Mouse (Mus musculus): ENCODE measurements around the gene Agt.

DNA sequence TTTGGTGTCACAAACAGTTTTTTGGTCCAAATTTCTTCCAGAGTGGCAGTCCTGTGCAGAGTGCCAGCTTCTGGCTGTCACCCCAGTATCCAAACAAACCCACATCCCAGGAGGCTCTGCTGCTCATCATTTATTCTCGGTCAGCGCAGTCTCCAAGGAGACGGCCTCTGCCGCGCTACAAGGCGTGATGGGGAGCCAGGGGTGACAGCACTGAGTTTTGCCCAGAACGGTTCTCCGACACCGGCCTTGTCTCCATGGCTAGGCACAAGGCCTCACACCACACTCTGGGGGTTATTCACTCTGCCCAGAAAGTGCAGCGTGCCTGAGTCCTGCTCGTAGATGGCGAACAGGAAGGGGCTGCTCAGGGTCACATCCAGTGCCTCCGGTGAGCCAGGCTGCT is 12.8 kb downstream of the Agt start:
- no peak for TF ChIP-seq CTCF (IDR thresholded peaks at IDR 0.05; ENCODE audit: extremely low read depth, insufficient read depth, insufficient read length, insufficient replicate concordance)
- TF ChIP-seq POLR2A (IDR thresholded peaks at IDR 0.05; ENCODE audit: low read depth, low read length), result no peak

All from spleen, adult 2 months (tissue).